Mouse (Mus musculus): ENCODE data around the gene Cyp4v3. TPM values are rescaled to one million over a fixed set of nuclear protein-coding genes. Genes with fewer than 3 reads are reported as not detected.

Gene Cyp4v3
- polyA plus RNA-seq (2015; fragmentation: Nextera tagmentation; extraction: Ambion mirVana): 0.60 and 1.0 TPM in 2 replicates

GRCm38 (mm10) chr8:45332685-45333409 lies at the start of gene Cyp4v3:
Cyp4v3 (minus strand) TSS chr8:45333216.
- H3K27ac ChIP-seq: no peak within 1 kb of the TSS

GRCm38 (mm10) chr8:45381963-45382347 lies 48.9 kb upstream of the Cyp4v3 start, which contains the start of gene Fam149a:
Fam149a (minus strand) TSS chr8:45382291.
- WGBS: 4% methylated on average over 6 of the region's 6 CpGs
- H3K4me2 ChIP-seq: peak within 1 kb of the TSS; percentile 81
- H3K36me3 ChIP-seq: no peaks in the 10 kb centered on the region
- no peak within 1 kb of the TSS for H3K27ac ChIP-seq
- ATAC-seq (replicated peaks; ENCODE audit: insufficient number of reproducible peaks, insufficient read depth, low FRiP score, low read depth): no peak
- H3K9ac ChIP-seq: peak within 1 kb of the TSS; percentile 31; the same call in 1 of the 2 replicates
- peaks cover 13% of the 10 kb centered on the region for H3K4me1 ChIP-seq (replicated peaks)
- no peaks in the 10 kb centered on the region for H3K9me3 ChIP-seq (replicated peaks)
- peak within 1 kb of the TSS; percentile 47 for H3K4me3 ChIP-seq
- H3K27me3 ChIP-seq: peaks cover 13% of the 10 kb centered on the region

More at GRCm38 (mm10) chr8:45332685-45333409, at the start of gene Cyp4v3:
- peak within 1 kb of the TSS; percentile 69 for H3K9ac ChIP-seq
- 1% methylated on average over 44 of the region's 44 CpGs for WGBS
- H3K36me3 ChIP-seq: no peaks in the 10 kb centered on the region
- peaks cover 7% of the 10 kb centered on the region; the same call in 1 of the 2 replicates for H3K4me1 ChIP-seq (replicated peaks)
- ATAC-seq (replicated peaks; ENCODE audit: insufficient number of reproducible peaks, insufficient read depth, low FRiP score, low read depth): peak; percentile 70; the same call in 1 of the 2 replicates
- H3K4me3 ChIP-seq: peak within 1 kb of the TSS; percentile 86
- no peaks in the 10 kb centered on the region; the same call in 1 of the 2 replicates for H3K27me3 ChIP-seq
- no peaks in the 10 kb centered on the region for H3K9me3 ChIP-seq (replicated peaks)
- peak within 1 kb of the TSS; percentile 97 for H3K4me2 ChIP-seq

GRCm38 (mm10) chr8:45381075-45381962 lies 48.3 kb upstream of the Cyp4v3 start:
- no peak; the same call in 1 of the 2 replicates for ATAC-seq (replicated peaks; ENCODE audit: insufficient number of reproducible peaks, insufficient read depth, low FRiP score, low read depth)
- H3K9me3 ChIP-seq (replicated peaks): no peaks in the 10 kb centered on the region
- peaks cover 13% of the 10 kb centered on the region for H3K4me1 ChIP-seq (replicated peaks)
- H3K36me3 ChIP-seq: no peaks in the 10 kb centered on the region
- H3K4me2 ChIP-seq: peak overlapping the region; percentile 81
- peak overlapping the region; percentile 31; the same call in 1 of the 2 replicates for H3K9ac ChIP-seq
- peaks cover 13% of the 10 kb centered on the region for H3K27me3 ChIP-seq
- WGBS: 3% methylated on average over 38 of the region's 38 CpGs
- peak overlapping the region; percentile 47 for H3K4me3 ChIP-seq
- no peak overlapping the region for H3K27ac ChIP-seq

- Histone ChIP-seq H3K9ac (no peak overlapping the region), H3K4me3 (no peak overlapping the region), H3K9me3 (replicated peaks) (no peaks in the 10 kb centered on the region), H3K27ac (no peak overlapping the region), H3K4me2 (peak overlapping the region; percentile 81; the same call in 1 of the 2 replicates), H3K4me1 (replicated peaks) (peaks cover 13% of the 10 kb centered on the region), H3K36me3 (no peaks in the 10 kb centered on the region), H3K27me3 (peaks cover 13% of the 10 kb centered on the region)
- WGBS: 18% methylated on average over 4 of the region's 4 CpGs
- no peak for ATAC-seq (replicated peaks; ENCODE audit: insufficient number of reproducible peaks, insufficient read depth, low FRiP score, low read depth)
Measured at GRCm38 (mm10) chr8:45380598-45380997, 47.6 kb upstream of the Cyp4v3 start.

GRCm38 (mm10) chr8:45374071-45374470 lies 41.1 kb upstream of the Cyp4v3 start:
- ATAC-seq (replicated peaks; ENCODE audit: insufficient number of reproducible peaks, insufficient read depth, low FRiP score, low read depth): no peak
- H3K9me3 ChIP-seq (replicated peaks): no peaks in the 10 kb centered on the region
- no peaks in the 10 kb centered on the region for H3K4me1 ChIP-seq (replicated peaks)
- H3K27me3 ChIP-seq: no peaks in the 10 kb centered on the region
- no peak overlapping the region for H3K27ac ChIP-seq
- H3K4me2 ChIP-seq: no peak overlapping the region
- WGBS: 48% methylated on average over 3 of the region's 3 CpGs
- H3K4me3 ChIP-seq: no peak overlapping the region
- no peak overlapping the region for H3K9ac ChIP-seq
- no peaks in the 10 kb centered on the region for H3K36me3 ChIP-seq

- Histone ChIP-seq H3K9me3 (replicated peaks) (no peaks in the 10 kb centered on the region), H3K4me1 (replicated peaks) (no peaks in the 10 kb centered on the region), H3K9ac (no peak overlapping the region), H3K27me3 (no peaks in the 10 kb centered on the region), H3K4me3 (no peak overlapping the region), H3K4me2 (no peak overlapping the region), H3K27ac (no peak overlapping the region), H3K36me3 (no peaks in the 10 kb centered on the region)
- no peak for ATAC-seq (replicated peaks; ENCODE audit: insufficient number of reproducible peaks, insufficient read depth, low FRiP score, low read depth)
- WGBS: 62% methylated on average over 1 of the region's 1 CpGs
Measured at GRCm38 (mm10) chr8:45367154-45367553, 34.1 kb upstream of the Cyp4v3 start.

- Histone ChIP-seq H3K9ac (no peak overlapping the region), H3K27me3 (no peaks in the 10 kb centered on the region), H3K36me3 (no peaks in the 10 kb centered on the region), H3K4me1 (replicated peaks) (no peaks in the 10 kb centered on the region), H3K4me3 (no peak overlapping the region), H3K9me3 (replicated peaks) (no peaks in the 10 kb centered on the region), H3K4me2 (no peak overlapping the region), H3K27ac (no peak overlapping the region)
- ATAC-seq (replicated peaks; ENCODE audit: insufficient number of reproducible peaks, insufficient read depth, low FRiP score, low read depth): no peak
- 60% methylated on average over 1 of the region's 1 CpGs for WGBS
Measured at GRCm38 (mm10) chr8:45363220-45363619, 30.2 kb upstream of the Cyp4v3 start.

- ATAC-seq (replicated peaks; ENCODE audit: insufficient number of reproducible peaks, insufficient read depth, low FRiP score, low read depth): no peak
- WGBS: 63% methylated on average over 6 of the region's 6 CpGs
- Histone ChIP-seq H3K27me3 (no peaks in the 10 kb centered on the region), H3K9ac (no peak overlapping the region), H3K4me1 (replicated peaks) (no peaks in the 10 kb centered on the region), H3K36me3 (no peaks in the 10 kb centered on the region), H3K9me3 (replicated peaks) (no peaks in the 10 kb centered on the region), H3K27ac (no peak overlapping the region), H3K4me2 (no peak overlapping the region), H3K4me3 (no peak overlapping the region)
Measured at GRCm38 (mm10) chr8:45362323-45362722, 29.3 kb upstream of the Cyp4v3 start.

GRCm38 (mm10) chr8:45359091-45359605 lies 26.1 kb upstream of the Cyp4v3 start:
- H3K36me3 ChIP-seq: no peaks in the 10 kb centered on the region
- no peaks in the 10 kb centered on the region for H3K27me3 ChIP-seq
- H3K4me3 ChIP-seq: peak overlapping the region; percentile 66
- no peak overlapping the region for H3K27ac ChIP-seq
- no peaks in the 10 kb centered on the region for H3K4me1 ChIP-seq (replicated peaks)
- WGBS: 80% methylated on average over 6 of the region's 6 CpGs
- no peak overlapping the region for H3K9ac ChIP-seq
- H3K9me3 ChIP-seq (replicated peaks): no peaks in the 10 kb centered on the region
- ATAC-seq (replicated peaks; ENCODE audit: insufficient number of reproducible peaks, insufficient read depth, low FRiP score, low read depth): no peak
- H3K4me2 ChIP-seq: peak overlapping the region; percentile 91; the same call in 1 of the 2 replicates

GRCm38 (mm10) chr8:45358132-45358918 lies 25.3 kb upstream of the Cyp4v3 start:
- peak overlapping the region; percentile 66 for H3K4me3 ChIP-seq
- H3K27me3 ChIP-seq: no peaks in the 10 kb centered on the region
- H3K9ac ChIP-seq: peak overlapping the region; percentile 70
- H3K4me2 ChIP-seq: peak overlapping the region; percentile 91
- H3K36me3 ChIP-seq: no peaks in the 10 kb centered on the region
- no peaks in the 10 kb centered on the region for H3K4me1 ChIP-seq (replicated peaks)
- 3% methylated on average over 49 of the region's 49 CpGs for WGBS
- H3K27ac ChIP-seq: 0 out of 2 replicates have a peak overlapping the region, but pooled peaks have one; percentile 15
- ATAC-seq (replicated peaks; ENCODE audit: insufficient number of reproducible peaks, insufficient read depth, low FRiP score, low read depth): peak; percentile 69
- no peaks in the 10 kb centered on the region for H3K9me3 ChIP-seq (replicated peaks)

Data from heart, embryonic 15.5 days (tissue).